Comparison of ENCODE assay signal across 8 mouse cellular contexts in the genomic region with DNA sequence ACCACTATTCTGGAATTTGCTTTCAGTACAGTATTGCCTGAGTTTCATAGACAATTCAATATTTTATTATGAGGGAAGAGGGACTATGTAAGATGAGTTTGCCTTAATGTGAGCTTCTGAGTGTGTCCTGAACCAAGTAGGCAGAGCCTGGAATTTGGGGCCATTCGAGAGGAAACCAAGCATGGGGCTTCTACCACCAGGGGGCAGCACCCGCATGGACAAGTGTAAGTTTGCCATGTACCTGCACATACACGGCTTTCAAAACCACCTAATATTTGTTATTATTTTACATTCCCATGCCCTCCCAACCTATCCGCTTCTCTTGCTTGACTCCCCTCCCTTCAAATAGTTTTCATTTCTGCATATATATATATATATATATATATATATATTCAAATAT. TPM values are rescaled to one million over a fixed set of nuclear protein-coding genes. Genes with fewer than 3 reads are reported as not detected.
DNase-seq lines count a peak whose midpoint lies in the region; ATAC-seq and TF ChIP-seq lines count a peak whose summit lies in the region.

No protein-coding gene starts in this region.

- no peaks in the 10 kb centered on the region for H3K36me3 ChIP-seq in ES-Bruce4 (ENCODE audit: control insufficient read depth, insufficient read depth, low read length, poor library complexity, severe bottlenecking)
- no peaks in the 10 kb centered on the region for H3K36me3 ChIP-seq in embryonic facial prominence, embryonic 11.5 days (replicated peaks; ENCODE audit: control insufficient read depth, insufficient read depth, low read depth, low read length)
- H3K36me3 ChIP-seq in midbrain, embryonic 10.5 days, result no peaks in the 10 kb centered on the region

- no peak for ATAC-seq in embryonic facial prominence, embryonic 11.5 days (replicated peaks; ENCODE audit: insufficient number of reproducible peaks, low FRiP score, low TSS enrichment, low read depth)
- ATAC-seq in inflammation-experienced regulatory T-cells, adult 6 months, result no peak

- TF ChIP-seq CTCF in ES-Bruce4 (IDR thresholded peaks at IDR 0.05; ENCODE audit: low read depth, low read length), result peak; percentile 93

- TF ChIP-seq EP300 in ES-Bruce4 (IDR thresholded peaks at IDR 0.05; ENCODE audit: insufficient read depth, low read depth, low read length), result no peak

- H3K4me3 ChIP-seq in ES-Bruce4 (ENCODE audit: low read depth, low read length), result no peak overlapping the region
- no peak overlapping the region for H3K4me3 ChIP-seq in embryonic facial prominence, embryonic 11.5 days (ENCODE audit: low read depth, low read length)
- H3K4me3 ChIP-seq in midbrain, embryonic 10.5 days, result no peak overlapping the region

- H3K9ac ChIP-seq in ES-Bruce4 (ENCODE audit: low read depth, poor library complexity, severe bottlenecking), result no peak overlapping the region
- H3K9ac ChIP-seq in embryonic facial prominence, embryonic 11.5 days (replicated peaks; ENCODE audit: low read length), result no peak overlapping the region

- H3K4me2 ChIP-seq in embryonic facial prominence, embryonic 11.5 days (ENCODE audit: low read depth, low read length), result no peak overlapping the region

- no peak for TF ChIP-seq POLR2A in ES-Bruce4 (IDR thresholded peaks at IDR 0.05; ENCODE audit: insufficient read depth, low read length)

- whole genome bisulfite sequencing in embryonic facial prominence, embryonic 11.5 days, result 7% methylated on average over 4 of the region's 4 CpGs
- WGBS in midbrain, embryonic 10.5 days, result 5% methylated on average over 4 of the region's 4 CpGs

- no peak overlapping the region for H3K27ac ChIP-seq in ES-Bruce4 (ENCODE audit: insufficient read depth, low read length)
- H3K27ac ChIP-seq in embryonic facial prominence, embryonic 11.5 days (replicated peaks; ENCODE audit: low read depth, low read length), result no peak overlapping the region
- H3K27ac ChIP-seq in midbrain, embryonic 10.5 days (replicated peaks), result no peak overlapping the region

- peak; percentile 92 for DNase-seq in adrenal gland, postnatal 14 days
- DNase-seq in embryonic facial prominence, embryonic 11.5 days (ENCODE audit: low spot score), result peak; percentile 85
- peak; percentile 83 to 90 for DNase-seq in heart, postnatal 14 days
- DNase-seq in layer of hippocampus, postnatal 36 days, result peak; percentile 72 to 81
- DNase-seq in midbrain, embryonic 10.5 days (ENCODE audit: low spot score), result peak; percentile 75
- peak; percentile 48 for DNase-seq in spleen, adult 12 weeks (ENCODE audit: low spot score)

- peaks cover 3% of the 10 kb centered on the region for H3K4me1 ChIP-seq in ES-Bruce4 (ENCODE audit: control insufficient read depth, insufficient read depth, low read length)
- H3K4me1 ChIP-seq in embryonic facial prominence, embryonic 11.5 days (ENCODE audit: control insufficient read depth, insufficient read depth, low read length), result no peaks in the 10 kb centered on the region
- no peaks in the 10 kb centered on the region for H3K4me1 ChIP-seq in midbrain, embryonic 10.5 days

- no peaks in the 10 kb centered on the region for H3K9me3 ChIP-seq in ES-Bruce4 (replicated peaks; ENCODE audit: control insufficient read depth, insufficient read depth, low read length, poor library complexity, severe bottlenecking)
- H3K9me3 ChIP-seq in embryonic facial prominence, embryonic 11.5 days (replicated peaks; ENCODE audit: control insufficient read depth, low read length), result no peaks in the 10 kb centered on the region
- H3K9me3 ChIP-seq in midbrain, embryonic 10.5 days (replicated peaks), result no peaks in the 10 kb centered on the region

- intact Hi-C loops in heart, postnatal 14 days (cut with DNase I), result loop anchor here (1.0 to 10.0 kb wide), 2 partner anchors 92 to 317 kb away; a partner anchor contains a TSS

- H3K27me3 ChIP-seq in ES-Bruce4 (ENCODE audit: control insufficient read depth, insufficient read depth, low read length, poor library complexity, severe bottlenecking), result no peaks in the 10 kb centered on the region
- H3K27me3 ChIP-seq in embryonic facial prominence, embryonic 11.5 days (ENCODE audit: control insufficient read depth, insufficient read depth, low read length), result no peaks in the 10 kb centered on the region
- H3K27me3 ChIP-seq in midbrain, embryonic 10.5 days (ENCODE audit: low read depth, poor library complexity, severe bottlenecking), result no peaks in the 10 kb centered on the region

RNA-seq across cellular contexts. Expression of a gene that starts 4.8 kb away (rescaled TPM):
- not detected in 2 replicates for polyA plus RNA-seq in ES-Bruce4 (2011; ENCODE audit: insufficient read depth, insufficient read length, low read depth, missing spikeins)
- 1.9 and 11.6 TPM in 2 replicates for total RNA-seq in adrenal gland, postnatal 14 days (2021)
- polyA plus RNA-seq in embryonic facial prominence, embryonic 11.5 days (2014; fragmentation: Nextera tagmentation; extraction: Ambion mirVana), result not detected in 2 replicates
- 1 to 10 TPM in 1 of 2 experiments, under 1 TPM in 1; 0.79 to 1.7 TPM for total RNA-seq in heart, postnatal 14 days (2021)
- under 1 TPM in 1 of 2 experiments, not detected in 1; 0.25 TPM for total RNA-seq in layer of hippocampus, postnatal 36 days (2021)
- not detected in 2 replicates for polyA plus RNA-seq in midbrain, embryonic 10.5 days (2016; fragmentation: Nextera tagmentation; extraction: Ambion mirVana)
- polyA plus RNA-seq in inflammation-experienced regulatory T-cells, adult 6 months (2017; shearing (Covaris generic)), result 10 to 100 TPM; 29.9 to 51.2 (median 36.9) TPM

RNA-seq across cellular contexts. Expression of a gene that starts 34.7 kb away (rescaled TPM):
- polyA plus RNA-seq in ES-Bruce4 (2011; ENCODE audit: insufficient read depth, insufficient read length, low read depth, missing spikeins), result 64.8 and 67.7 TPM in 2 replicates
- total RNA-seq in adrenal gland, postnatal 14 days (2021), result 31.0 and 42.0 TPM in 2 replicates
- polyA plus RNA-seq in embryonic facial prominence, embryonic 11.5 days (2014; fragmentation: Nextera tagmentation; extraction: Ambion mirVana), result 7.2 and 8.8 TPM in 2 replicates
- total RNA-seq in heart, postnatal 14 days (2021), result 10 to 100 TPM; 20.5 to 21.4 TPM
- 10 to 100 TPM; 46.0 to 50.5 TPM for total RNA-seq in layer of hippocampus, postnatal 36 days (2021)
- polyA plus RNA-seq in midbrain, embryonic 10.5 days (2016; fragmentation: Nextera tagmentation; extraction: Ambion mirVana), result 10.3 and 11.8 TPM in 2 replicates
- polyA plus RNA-seq in inflammation-experienced regulatory T-cells, adult 6 months (2017; shearing (Covaris generic)), result 10 to 100 TPM; 21.3 to 30.9 (median 30.4) TPM

Comparison
In these comparisons a context has a peak if more than half of its experiments do, and no peak if none do; other contexts are left out.
1. RNA of a gene that starts 4.8 kb away (polyA plus RNA-seq): 29.9 to 51.2 TPM in inflammation-experienced regulatory T-cells, adult 6 months; not detected in ES-Bruce4, not detected in embryonic facial prominence, embryonic 11.5 days and not detected in midbrain, embryonic 10.5 days; every median in the first group is over 10 times any median in the second.
2. Peak in every context shown above with its lines, with median percentiles within 50 percentile points of each other: DNase-seq.